Mouse (Mus musculus) brain, embryonic 14.5 days (tissue): Measurements from ENCODE around the gene Fam214a. TPM values are rescaled to one million over a fixed set of nuclear protein-coding genes. Genes with fewer than 3 reads are reported as not detected.

Experiments
- DNase-seq: peaks from one replicate; pipeline ENCODE4 v3.0.0-alpha.2; 2011; ENCODE audit warnings: low read depth
- CTCF ChIP-seq: fragments of 200-500 bp; IDR thresholded peaks from 2 replicates; pipeline ENCODE4 v1.5.1; 2012; ENCODE audit warnings: inconsistent platforms, mild to moderate bottlenecking, moderate library complexity, borderline replicate concordance; ENCODE audit not compliant: insufficient read depth, insufficient read length; ENCODE audit errors: extremely low read depth
- POLR2A ChIP-seq: fragments of 200-500 bp; IDR thresholded peaks from 2 replicates; pipeline ENCODE4 v1.6.1; 2012; ENCODE audit warnings: mild to moderate bottlenecking, inconsistent platforms, borderline replicate concordance; ENCODE audit not compliant: poor library complexity, insufficient read depth, insufficient read length, severe bottlenecking; ENCODE audit errors: extremely low read depth
- polyA plus RNA-seq: library from polyadenylated mRNA; depleted of rRNA; stranded (reverse); fragments of >200 nt; gene quantifications from 2 replicates; pipeline ENCODE4 v1.2.3, GENCODE M21; 2012

The Fam214a gene
- polyA plus RNA-seq, 1 experiment: 25.4 TPM

- TF ChIP-seq CTCF (no peak), POLR2A (no peak)
- DNase-seq: no peak
Measured at GRCm38 (mm10) chr9:74988893-74989460, 36.3 kb downstream of the Fam214a start.

GRCm38 (mm10) chr9:74989990-74990389 is 37.3 kb downstream of the Fam214a start:
- DNase-seq: no peak
- TF ChIP-seq POLR2A: no peak
- no peak for TF ChIP-seq CTCF

GRCm38 (mm10) chr9:74994611-74995257 is 42.0 kb downstream of the Fam214a start:
- TF ChIP-seq POLR2A: no peak
- no peak for TF ChIP-seq CTCF
- DNase-seq: peak; percentile 13

- TF ChIP-seq CTCF: no peak
- TF ChIP-seq POLR2A: no peak
- DNase-seq: no peak
Measured at GRCm38 (mm10) chr9:74996349-74996748, 43.7 kb downstream of the Fam214a start.

GRCm38 (mm10) chr9:74997976-74998375 is 45.3 kb downstream of the Fam214a start:
- DNase-seq: no peak
- TF ChIP-seq POLR2A (no peak), CTCF (no peak)

GRCm38 (mm10) chr9:75001006-75001405 is 48.3 kb downstream of the Fam214a start:
- DNase-seq: no peak
- no peak for TF ChIP-seq CTCF

- peak; percentile 56 for DNase-seq
Measured at GRCm38 (mm10) chr9:75001611-75002204, 49.0 kb downstream of the Fam214a start.

GRCm38 (mm10) chr9:75002262-75002661 is 49.6 kb downstream of the Fam214a start:
- no peak for TF ChIP-seq POLR2A
- TF ChIP-seq CTCF: no peak
- no peak for DNase-seq

More at GRCm38 (mm10) chr9:75001611-75002204, 49.0 kb downstream of the Fam214a start:
- TF ChIP-seq CTCF (no peak), POLR2A (no peak)

- no peak for TF ChIP-seq CTCF
- no peak for TF ChIP-seq POLR2A
- no peak for DNase-seq
Measured at GRCm38 (mm10) chr9:75004203-75004602, 51.5 kb downstream of the Fam214a start.

- TF ChIP-seq CTCF (no peak), POLR2A (no peak)
- DNase-seq: peak; percentile 14
Measured at GRCm38 (mm10) chr9:75016591-75016990, 63.9 kb downstream of the Fam214a start.

GRCm38 (mm10) chr9:75019181-75019580 is 66.5 kb downstream of the Fam214a start:
- no peak for DNase-seq
- TF ChIP-seq POLR2A (no peak), CTCF (no peak)

- DNase-seq: no peak
- TF ChIP-seq POLR2A (no peak), CTCF (no peak)
Measured at GRCm38 (mm10) chr9:75019592-75019991, 66.9 kb downstream of the Fam214a start.

GRCm38 (mm10) chr9:75020561-75020960 is 67.9 kb downstream of the Fam214a start:
- no peak for DNase-seq
- TF ChIP-seq POLR2A (no peak), CTCF (no peak)
